Mouse (Mus musculus): ENCODE measurements around the gene Cyp11a1.
A peak's percentile ranks its signal among the peaks of the same experiment; 100 is the strongest.

Cyp11a1 gene

DNA sequence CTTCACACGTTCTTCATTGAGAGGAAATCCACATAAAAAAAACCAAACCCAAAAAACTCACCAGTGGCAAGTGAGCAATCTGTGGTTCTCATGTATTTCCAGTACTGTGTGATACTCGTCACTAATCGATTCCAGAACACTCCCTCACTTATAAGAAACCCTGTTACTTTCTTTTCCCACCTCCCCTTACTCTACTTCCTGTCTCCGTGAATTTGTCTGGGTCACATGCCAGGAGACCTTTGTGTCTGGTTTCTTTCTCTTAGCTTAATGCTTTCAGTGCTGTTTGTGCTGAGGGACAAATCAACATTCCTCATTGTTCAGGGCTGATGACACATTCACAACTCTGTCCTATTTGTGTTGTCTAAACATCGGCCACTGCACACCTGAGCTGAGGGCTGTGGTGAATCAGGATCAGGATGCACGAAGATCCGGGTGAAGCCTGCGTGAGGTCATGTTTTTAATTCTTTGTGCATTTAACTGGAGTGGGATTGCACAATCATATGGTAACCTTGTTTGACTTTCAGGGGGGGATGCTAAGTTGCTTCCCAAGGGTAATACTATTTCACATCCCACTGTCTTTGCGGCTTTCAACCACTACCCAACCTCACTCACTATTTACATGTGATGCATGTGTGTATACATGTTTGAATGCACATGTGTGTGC is 33.3 kb upstream of the Cyp11a1 start:
- no peak for DNase-seq

DNA sequence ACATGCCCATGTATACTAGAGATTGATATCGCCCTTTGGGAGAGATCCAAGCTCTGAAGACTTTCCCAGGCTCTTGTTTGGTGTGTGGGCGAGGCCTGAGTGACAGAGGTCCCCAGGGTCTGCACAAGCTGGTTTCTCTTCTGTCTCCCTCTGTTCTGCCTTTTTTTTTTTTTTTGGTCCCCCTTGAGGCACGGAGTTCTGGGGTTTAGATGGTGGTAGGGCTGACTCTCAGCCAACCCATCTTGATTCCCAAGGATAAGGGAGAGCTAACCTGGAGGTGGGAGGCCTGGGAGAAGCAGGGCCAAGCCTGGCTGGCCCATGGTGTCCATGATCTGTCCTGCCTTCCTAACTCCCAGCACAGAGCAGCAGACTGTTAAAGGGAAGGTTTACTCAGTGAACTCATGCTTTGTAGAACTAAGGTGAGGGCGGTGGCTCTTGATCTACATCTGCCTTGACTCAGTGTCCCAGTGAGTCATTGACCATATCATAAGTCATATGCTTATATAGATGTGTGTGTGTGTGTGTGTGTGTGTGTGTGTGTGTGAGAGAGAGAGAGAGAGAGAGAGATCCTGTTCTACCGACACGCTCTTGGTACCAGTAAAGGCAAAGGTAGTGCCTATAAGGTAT is 32.7 kb upstream of the Cyp11a1 start:
- no peak for DNase-seq

DNA sequence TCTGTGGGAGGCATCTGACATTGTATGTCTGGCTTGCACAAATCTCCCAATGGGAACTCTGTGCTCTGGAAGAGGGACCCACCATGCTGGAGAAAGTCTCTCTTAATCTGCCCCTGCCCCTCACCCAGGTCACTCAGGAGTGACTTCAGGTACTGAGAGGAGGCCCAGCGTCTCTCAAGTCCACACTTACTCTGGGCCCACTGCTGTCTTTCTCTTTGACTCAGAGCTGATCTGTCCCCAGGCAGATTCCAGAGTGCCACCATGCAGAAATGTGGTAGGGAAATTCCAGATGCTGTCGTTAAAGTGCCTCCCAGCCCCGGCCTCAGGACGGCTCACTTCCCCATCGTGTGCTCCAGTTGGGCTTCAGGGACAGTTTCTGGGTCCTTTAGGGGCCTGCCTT is 32.0 kb upstream of the Cyp11a1 start:
- DNase-seq: no peak

DNA sequence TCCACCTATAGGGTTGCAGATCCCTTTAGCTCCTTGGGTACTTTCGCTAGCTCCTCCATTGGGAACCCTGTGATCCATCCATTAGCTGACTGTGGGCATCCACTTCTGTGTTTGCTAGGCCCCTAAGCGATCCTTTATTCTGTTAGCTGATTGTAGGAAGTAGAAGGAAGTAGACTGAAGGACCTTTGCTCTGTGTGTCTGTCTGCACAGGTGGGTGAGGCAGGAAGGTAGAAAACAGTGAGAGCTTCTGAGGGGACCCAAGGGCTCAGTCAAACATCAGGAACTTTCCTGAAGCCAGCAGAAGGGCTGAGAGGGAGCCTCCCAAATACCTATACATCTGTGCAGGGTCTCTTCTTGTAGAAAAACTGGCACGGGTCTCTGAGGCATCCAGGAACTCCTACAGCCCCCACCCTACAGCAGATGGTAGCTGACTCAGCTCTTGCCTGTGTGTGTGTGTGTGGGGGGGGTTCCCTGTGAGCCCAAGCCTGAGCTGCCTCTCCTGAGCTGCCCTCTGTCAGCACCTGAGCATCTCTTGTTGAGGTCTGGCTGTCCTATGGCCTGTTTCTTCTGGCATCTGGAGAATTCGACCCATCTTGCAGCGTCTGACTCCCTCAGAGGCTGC is 30.9 kb upstream of the Cyp11a1 start:
- no peak for DNase-seq

DNA sequence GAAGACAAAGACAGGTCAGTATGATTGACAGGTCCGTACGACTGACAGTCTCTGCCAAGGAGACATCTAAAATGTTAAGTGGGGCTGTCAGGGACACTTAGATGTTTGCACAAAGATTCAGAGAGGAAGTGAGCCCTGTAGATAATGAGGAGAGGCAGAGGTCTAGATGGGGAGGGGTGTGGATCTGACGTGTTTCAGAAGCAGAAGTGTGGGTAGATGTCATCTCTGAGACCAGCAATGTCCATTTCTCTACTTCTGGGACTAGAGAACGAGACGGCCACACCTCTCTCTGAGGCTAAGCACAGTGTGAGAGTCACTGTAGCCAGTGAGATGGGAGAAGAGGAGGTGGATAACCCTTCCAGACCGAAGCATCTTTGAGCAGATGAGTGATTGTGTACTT is 28.2 kb upstream of the Cyp11a1 start:
- no peak for DNase-seq

DNA sequence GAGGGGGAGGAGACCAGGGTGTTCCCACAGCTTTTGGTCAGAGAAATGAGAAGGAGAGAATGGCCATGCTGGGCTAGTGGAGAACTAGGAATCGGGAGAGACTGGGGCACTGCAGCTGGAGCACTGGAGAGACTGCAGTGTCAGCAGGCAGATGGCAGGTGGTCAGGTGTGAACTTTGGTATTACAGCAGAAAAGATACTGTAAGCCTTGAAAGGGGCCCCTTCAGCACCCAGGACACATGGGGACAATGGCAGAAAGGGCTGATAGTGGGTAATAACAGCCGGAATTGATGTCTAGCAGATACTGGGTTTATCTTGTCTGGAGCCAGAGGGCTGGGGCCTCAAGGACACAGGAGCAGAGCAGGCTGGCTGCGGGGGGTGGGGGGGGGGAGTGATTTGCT is 27.4 kb upstream of the Cyp11a1 start:
- no peak for DNase-seq

DNA sequence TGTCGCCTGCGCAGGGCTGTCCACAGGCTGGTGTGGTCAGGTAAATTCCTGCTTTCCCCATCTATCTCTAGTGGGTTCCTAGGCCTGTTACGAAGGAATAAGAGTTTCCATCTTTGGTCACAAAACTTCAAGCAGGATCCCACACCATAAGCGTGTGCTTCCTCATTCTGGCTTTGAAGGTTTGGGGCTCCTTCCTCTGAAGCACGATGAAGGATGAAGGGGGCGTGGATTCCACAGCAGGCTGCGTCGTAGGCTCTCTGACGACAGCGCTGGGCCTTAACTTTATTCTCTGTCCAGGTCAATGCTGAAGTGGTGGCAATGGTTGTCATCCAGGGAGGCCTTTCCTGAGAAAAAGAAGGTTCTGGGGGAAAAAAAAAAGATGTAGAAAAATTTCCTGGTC is 25.6 kb upstream of the Cyp11a1 start:
- DNase-seq: no peak

DNA sequence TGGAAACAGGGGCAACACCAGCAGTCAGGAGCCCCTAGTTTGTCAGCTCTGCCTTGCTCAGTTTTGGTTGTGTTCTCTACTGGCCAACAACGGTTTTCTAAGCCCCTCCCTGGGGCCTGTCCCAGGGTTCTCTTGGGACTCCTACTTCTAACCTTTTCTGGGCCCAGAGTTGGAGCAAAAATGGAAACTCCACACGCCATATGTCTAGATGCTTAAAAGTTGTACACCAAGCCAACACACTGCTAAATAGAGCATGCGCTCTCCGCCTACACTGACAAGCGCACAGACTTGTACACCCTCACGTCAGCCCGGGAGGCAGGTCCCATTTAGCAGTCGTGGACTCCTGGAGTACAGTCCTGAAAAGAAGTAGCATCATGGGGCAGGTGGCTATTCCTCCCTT is 20.9 kb upstream of the Cyp11a1 start:
- no peak for DNase-seq

DNA sequence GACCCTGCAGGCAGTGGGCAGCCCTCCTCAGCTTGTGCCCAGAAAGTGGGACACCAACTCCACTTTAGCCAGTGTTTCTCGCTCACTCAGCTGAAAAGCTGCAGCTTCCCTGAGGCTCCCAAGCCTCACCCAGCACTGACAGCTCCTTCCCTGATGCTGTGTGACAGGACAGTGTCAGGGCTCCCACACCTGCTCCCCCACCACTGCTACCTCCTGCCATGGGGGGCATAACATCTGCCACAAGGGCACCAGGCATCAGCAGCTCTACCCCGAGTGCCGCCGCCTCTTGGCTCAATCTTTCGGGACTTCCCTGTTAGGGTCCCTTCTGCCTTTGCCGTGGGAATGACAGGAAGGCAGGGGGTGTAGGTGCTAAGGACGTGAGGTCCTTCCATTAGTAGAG is 19.9 kb upstream of the Cyp11a1 start:
- no peak for DNase-seq

DNA sequence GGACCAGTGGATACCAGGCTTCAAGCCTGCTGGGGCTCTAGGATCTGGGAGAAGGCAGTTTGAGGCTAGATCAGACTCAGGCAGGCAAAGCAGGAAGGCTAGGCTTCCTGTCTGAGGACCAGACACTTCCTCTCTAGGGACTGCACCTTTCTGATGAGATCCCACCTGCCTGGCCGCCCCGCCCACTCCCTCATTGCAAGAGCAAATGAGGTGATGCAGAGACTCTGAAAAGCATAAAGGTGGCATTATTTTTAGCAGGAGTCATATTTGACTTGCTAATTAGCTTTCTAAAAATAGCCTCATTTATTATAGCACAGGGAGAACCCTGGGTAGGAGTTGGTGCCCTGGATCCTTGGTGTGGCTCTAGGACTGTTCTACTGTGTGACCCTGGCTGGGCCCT is 18.1 kb upstream of the Cyp11a1 start:
- DNase-seq: no peak

DNA sequence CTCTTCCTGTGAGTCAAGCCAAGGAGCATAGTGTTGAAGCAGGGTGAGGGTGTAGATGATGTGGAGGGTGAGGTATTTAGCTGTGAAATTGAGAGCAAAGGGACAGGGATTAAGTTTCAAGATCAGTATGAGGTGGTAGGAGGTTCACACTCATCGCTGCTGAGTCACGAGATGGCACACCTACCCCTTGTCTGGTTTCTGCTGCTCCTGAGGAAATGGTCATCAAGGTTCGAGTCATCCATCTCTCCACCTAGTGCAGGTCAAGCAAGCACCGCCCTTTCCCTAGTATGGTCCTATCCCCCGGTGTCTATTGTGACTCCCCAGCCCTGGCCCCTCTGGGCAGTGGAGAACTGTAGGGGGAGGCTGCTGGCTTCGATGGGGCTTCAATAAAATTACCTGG is 16.9 kb upstream of the Cyp11a1 start:
- no peak for DNase-seq

DNA sequence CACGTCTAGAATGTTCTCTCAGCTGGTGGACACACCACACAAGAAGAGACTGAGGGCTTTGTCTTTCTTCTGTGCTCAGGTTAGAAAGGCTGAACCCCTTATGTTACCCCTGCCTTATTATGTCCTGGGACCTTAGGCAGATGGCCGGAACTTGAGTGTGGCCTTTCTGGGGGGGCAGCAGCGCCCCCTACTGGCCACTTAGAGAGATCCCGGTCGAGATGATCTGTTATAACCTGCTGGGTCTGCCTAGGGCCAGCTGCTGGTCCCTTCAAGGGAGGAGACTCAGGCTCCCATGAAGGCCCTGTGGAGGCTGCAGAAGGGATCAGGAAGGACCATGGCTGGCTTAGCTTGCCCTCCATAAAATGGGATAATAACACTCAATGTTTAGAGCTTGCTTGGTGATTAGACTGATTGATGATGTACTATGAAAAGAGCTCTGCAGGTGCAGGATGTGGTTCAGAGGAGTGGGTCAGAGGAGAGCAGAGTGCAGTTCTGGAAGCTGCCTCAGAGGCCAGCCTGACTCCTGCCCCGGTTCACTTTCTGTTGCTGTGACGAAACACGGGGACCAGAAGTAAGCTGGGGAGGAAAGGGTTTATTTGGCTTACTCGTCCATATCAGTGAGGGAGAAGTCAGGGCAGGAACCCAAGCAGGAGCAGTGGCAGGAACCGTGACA is 15.6 kb upstream of the Cyp11a1 start:
- no peak for DNase-seq

DNA sequence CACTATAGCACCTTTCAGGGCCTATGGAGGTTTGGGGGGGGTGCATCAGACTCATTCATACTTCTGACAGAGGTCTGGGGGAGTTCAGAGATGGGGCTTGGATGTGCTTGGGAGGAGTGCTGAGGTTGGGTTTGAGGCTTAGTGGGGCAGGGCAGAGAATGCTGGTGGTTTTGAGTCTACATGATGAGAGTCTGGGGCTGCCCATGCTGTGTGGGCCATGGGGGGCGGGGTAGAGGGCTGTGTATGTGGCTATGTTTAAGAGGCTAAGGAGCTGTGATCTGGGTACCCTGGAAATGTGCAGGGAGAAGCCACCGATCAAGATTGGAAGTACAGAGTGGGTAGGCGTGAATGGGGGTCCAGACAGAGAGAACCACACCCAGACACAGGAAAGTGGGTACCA is 14.2 kb upstream of the Cyp11a1 start:
- no peak for DNase-seq

DNA sequence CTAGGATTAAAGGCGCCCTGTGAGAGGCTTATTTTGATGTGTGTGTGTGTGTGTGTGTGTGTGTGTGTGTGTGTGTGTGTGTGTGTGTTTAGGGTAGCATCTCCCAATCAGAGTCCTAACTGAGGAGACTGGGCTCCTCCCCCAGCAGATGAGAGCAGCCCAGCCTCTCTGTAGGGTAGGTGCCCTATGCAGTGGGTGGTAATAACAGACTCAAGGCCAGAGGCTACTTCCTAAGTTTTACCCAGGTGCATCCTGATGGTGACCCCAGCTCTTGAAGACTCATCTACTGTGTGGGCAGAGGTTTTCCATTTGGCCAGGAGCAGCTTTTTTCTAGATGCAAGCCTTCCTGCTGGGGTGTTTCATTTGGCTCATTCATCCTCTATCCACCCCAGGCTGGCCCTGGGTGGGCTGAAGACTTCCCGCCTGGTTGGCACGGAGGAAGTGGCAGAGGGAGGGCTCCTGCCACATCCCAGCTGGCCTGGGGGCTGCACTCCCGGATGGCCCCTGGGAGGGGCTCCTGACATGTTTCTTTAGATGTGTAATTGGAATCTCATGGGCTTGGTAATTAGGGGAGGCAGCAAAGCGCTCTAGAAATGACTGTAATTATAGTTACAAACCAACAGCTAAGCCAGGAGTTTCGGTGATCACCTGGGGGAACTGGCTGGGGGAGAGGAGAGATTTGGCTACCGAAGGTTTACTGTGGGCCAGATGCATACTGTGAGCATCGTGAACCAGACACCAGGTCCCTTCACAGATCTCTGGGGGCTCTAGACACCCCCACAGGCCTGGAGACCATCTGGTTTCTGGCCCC is 13.2 kb upstream of the Cyp11a1 start:
- DNase-seq: no peak

DNA sequence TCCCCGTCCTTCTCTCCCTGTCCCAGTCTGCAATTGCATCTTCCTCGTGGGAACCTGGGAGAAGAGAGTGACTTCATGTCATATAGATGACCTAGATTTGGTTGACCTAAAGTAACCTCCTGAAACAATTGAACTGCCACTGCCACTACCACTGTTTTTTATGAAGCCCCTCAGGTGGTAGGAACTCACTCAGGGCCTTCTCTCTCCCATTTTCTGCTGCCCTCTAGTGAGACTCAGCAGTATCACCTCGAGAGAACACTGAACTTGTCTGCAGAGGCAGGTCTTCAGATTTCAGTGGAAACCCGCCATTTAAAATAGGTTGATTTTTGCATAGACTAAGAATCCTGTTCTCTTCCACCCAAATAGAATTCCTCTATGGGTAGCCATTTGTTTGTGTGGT is 10.9 kb upstream of the Cyp11a1 start:
- DNase-seq: no peak

DNA sequence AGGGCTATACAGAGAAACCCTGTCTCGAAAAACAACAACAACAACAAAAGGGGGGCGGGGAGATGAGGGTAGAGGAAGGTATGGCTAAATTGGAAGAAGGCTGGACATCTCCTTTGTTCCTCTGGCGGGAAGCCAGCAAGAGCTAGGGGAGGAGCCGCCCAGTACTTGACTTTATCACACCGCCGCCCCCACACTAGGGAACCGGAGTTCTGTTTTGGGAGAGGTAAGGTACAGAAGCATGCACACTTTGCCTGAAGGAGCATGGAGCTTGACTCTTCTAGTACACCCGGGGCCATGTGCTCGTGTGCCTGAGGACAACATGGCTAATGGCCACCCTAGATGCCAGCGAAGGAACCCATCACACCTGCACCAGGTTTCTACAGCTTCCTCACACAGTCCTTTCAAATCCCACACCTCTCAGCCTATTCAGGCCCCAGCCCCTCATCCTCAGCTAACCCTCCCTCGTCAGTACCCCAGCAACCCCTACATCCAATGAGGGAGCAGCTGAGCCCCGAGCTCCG is 8.6 kb upstream of the Cyp11a1 start:
- peak; percentile 33 for DNase-seq

DNA sequence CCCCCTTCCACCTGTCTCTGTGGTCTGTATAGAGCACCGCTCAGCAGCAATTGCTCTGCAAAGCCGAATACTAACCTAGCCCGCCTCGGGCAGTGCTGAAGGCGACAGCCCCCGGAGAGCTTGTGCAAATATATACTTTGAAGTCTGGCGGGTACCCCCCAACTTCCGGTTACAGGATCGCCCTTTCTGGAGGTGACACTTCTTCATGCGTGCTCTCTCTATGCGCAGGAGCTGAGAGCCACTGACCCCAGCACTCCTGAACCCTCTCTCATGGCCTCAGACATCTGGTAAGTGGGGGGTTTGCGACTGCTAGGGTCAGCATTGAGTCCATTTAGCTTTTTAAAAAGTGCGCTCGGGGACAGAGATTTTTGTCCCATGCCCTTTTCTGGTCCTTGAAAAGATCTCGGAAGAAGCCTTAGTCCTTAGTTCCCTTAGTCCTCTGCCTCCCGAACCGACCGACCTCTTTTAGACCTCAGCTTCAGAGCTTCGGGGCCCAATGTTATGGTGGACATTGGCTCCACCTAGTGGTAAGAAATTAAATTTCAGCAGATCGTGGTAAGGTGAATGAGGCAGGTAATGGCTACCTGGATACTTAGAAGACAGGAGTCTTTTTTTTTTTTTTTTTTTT is 8.1 kb upstream of the Cyp11a1 start:
- DNase-seq: peak; percentile 42

DNA sequence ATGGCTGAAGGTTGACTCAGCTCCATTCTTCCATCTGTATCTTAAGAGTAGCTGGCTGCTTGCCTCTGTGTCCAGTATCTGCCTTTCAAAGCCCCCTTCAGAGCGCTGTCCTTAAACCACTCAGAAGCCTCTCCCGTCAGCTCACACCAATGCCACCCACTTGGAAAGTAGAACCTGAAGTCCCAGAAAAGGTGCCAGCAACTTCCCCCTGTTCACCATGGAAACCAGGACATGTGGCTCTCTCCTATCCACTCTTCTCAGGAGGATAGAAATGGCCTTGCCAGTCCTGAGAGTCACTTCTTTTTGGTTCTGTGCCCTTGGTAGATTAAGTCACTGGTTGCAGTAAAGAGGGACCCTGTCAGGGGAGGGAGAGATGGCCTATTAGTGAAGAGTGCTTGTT is 7.5 kb upstream of the Cyp11a1 start:
- DNase-seq: no peak

DNA sequence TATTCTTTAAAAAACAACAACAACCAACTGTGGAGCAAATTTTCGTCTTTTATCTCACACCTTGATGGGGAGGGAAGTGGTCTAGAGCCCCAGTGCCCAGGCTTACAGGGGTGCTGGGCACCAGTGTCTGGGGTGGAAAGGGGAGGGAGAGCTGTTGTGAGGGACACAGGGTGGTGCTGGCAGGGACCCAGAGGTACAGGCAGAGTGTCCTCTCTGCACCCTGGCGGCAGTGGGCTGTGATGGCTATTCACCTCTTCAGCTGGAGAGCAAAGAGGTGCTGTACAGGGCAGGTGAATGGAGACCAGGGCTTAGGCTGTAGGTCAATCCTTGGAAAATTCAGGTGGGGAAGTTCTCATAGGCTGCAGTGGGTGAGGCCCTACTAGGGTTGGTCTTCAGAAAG is 6.5 kb upstream of the Cyp11a1 start:
- no peak for DNase-seq

DNA sequence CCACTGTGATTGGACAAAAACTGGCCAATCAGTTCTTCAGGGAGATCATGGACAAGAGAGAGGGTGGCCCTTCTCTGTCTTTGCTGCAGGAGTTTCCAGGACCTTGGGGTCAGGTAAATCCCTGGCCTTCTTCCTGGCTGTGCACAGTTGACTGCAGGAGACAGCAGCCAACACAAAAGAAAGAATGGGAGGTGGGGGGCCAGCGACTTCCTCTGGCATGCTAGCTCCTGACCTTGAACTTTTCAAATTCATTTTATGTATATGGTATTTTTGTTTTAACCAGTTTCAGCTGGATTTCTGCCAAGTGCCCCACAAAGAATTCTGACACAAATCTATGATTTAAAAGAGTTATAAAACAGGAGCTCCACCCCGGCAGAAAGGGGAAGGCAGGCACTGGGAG is 2.9 kb upstream of the Cyp11a1 start:
- DNase-seq: no peak

DNA sequence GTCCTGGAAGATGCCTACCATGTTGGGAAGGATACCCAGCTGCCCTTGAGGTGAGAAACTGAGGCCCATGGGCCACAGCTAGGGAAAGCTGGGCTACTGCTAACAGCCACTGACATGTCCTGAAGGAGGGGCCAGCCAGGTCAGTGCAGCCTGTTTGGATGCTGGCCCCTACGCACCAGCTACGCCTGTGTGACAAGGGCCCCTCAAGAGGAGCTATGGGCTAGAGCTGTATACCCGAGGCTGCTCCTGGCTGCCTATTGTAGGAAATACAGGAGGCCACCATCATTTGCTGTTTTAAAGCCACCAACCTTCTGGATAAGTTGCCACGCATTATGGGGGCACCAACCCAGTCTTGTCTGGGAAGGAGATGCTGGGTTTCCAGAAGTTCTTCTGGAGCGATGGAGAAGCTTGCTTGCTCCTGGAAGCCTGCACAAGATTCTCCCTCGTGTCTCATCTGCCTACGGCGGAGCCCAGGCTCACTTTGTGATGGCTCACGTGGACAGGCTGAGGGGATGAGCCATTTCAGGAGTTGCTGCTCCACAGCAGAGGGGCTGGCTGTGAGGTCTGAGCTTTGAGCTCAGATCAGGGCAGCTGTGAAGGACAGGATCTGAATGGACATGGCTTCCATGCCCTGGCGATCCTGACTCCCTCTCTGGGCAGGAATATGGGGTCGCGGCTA is 2.3 kb downstream of the Cyp11a1 start:
- DNase-seq: no peak

DNA sequence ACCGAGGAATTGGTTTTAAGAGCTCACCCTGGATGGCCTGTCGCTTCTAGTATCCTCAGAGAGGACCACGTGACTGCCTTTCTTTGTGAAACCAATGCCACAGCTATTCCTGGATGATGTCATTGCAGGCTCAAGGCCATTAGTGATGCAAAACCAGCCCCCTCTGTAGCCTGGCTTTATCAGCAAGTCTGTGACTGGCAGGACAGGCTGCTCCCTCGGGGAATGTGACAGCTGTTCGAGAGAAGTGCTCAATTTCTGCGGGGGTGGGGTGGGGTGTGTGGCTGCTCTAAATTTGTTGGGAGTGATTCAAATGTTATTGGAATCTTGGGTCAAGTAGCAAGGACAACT is 2.8 kb downstream of the Cyp11a1 start:
- peak; percentile 25 for DNase-seq

Measured in right cerebral cortex, postnatal 4 days (tissue).